ENCODE assay signal across 27 mouse cellular contexts in the genomic region with DNA sequence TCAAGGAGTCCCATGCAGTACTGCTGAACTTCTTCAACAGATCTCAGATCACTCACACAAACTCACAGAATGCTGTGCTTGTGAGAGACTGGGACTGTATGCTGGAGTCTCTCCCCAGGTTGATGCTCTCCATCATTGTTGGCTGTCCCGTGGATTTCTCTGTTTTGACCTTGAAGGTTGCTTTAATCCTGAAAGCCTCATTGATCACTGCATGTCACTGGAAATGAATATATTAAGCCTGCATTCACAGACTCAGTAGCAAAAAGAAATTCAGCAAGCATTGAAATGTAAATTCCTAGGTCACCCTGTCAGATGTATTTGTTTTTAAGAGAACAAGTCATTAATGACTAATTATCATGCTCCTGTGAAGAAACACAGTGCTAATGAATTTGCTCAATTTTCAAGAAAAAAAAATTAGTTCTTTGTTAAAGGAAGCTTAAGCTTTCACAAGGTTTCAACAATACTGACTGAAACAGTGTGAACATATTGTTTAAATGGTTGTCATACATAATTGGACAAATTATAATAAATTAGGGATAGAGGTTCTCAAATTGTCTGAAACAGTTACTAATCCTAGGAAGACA.
DNase-seq lines count a peak whose midpoint lies in the region; ATAC-seq lines count a peak whose summit lies in the region.
"Had no signal": no experiment of that assay in that cellular context is flagged by ENCODE, and none has a peak within 500 bp of the region (broad histone marks: within the 10 kb centered on the region; RNA-seq: fewer than 3 reads in every experiment).

No protein-coding gene starts in this region.

- H3K4me2 ChIP-seq in forebrain, embryonic 11.5 days (ENCODE audit: low read depth, low read length, severe bottlenecking): no peak overlapping the region
- no peak overlapping the region for H3K4me2 ChIP-seq in midbrain, embryonic 13.5 days (replicated peaks)
- H3K4me2 ChIP-seq in midbrain, embryonic 16.5 days (ENCODE audit: low read length): no peak overlapping the region
- no peak overlapping the region for H3K4me2 ChIP-seq in forebrain, embryonic 14.5 days (ENCODE audit: low read length)
- H3K4me2 ChIP-seq: embryonic facial prominence, embryonic 15.5 days; heart, embryonic 12.5 days; hindbrain, embryonic 14.5 days; limb, embryonic 13.5 days; lung, embryonic 15.5 days had no signal

- H3K9me3 ChIP-seq in forebrain, embryonic 11.5 days (ENCODE audit: control insufficient read depth, low read length): no peaks in the 10 kb centered on the region
- no peaks in the 10 kb centered on the region for H3K9me3 ChIP-seq in forebrain, embryonic 10.5 days
- H3K9me3 ChIP-seq in midbrain, embryonic 13.5 days: no peaks in the 10 kb centered on the region
- no peaks in the 10 kb centered on the region for H3K9me3 ChIP-seq in midbrain, embryonic 16.5 days (replicated peaks; ENCODE audit: control insufficient read depth, low read length, poor library complexity, severe bottlenecking)
- 0 out of 2 replicates have a peak, but pooled peaks cover 3% of the 10 kb centered on the region for H3K9me3 ChIP-seq in forebrain, embryonic 14.5 days (replicated peaks; ENCODE audit: control insufficient read depth, low read length)
- H3K9me3 ChIP-seq: embryonic facial prominence, embryonic 15.5 days; heart, embryonic 12.5 days; limb, embryonic 13.5 days; lung, embryonic 15.5 days had no signal

- no peaks in the 10 kb centered on the region for H3K4me1 ChIP-seq in forebrain, embryonic 11.5 days (replicated peaks; ENCODE audit: control insufficient read depth, insufficient read depth, low read length)
- H3K4me1 ChIP-seq in forebrain, embryonic 10.5 days: no peaks in the 10 kb centered on the region
- no peaks in the 10 kb centered on the region for H3K4me1 ChIP-seq in midbrain, embryonic 13.5 days (replicated peaks)
- H3K4me1 ChIP-seq in midbrain, embryonic 16.5 days (ENCODE audit: control insufficient read depth, insufficient read depth, low read length): no peaks in the 10 kb centered on the region
- H3K4me1 ChIP-seq in forebrain, embryonic 14.5 days (ENCODE audit: control insufficient read depth, insufficient read depth, low read length): no peaks in the 10 kb centered on the region
- H3K4me1 ChIP-seq: embryonic facial prominence, embryonic 15.5 days; heart, embryonic 12.5 days; limb, embryonic 13.5 days; lung, embryonic 15.5 days had no signal

- no peaks in the 10 kb centered on the region for H3K27me3 ChIP-seq in forebrain, embryonic 11.5 days (ENCODE audit: control insufficient read depth, insufficient read depth, low read length)
- peaks cover 11% of the 10 kb centered on the region; the same call in 1 of the 2 replicates for H3K27me3 ChIP-seq in forebrain, embryonic 10.5 days (ENCODE audit: poor library complexity, severe bottlenecking)
- H3K27me3 ChIP-seq in midbrain, embryonic 13.5 days: peaks cover 3% of the 10 kb centered on the region; the same call in 1 of the 2 replicates
- H3K27me3 ChIP-seq in midbrain, embryonic 16.5 days (ENCODE audit: control insufficient read depth, insufficient read depth, low read depth, low read length): no peaks in the 10 kb centered on the region
- no peaks in the 10 kb centered on the region for H3K27me3 ChIP-seq in forebrain, embryonic 14.5 days (replicated peaks; ENCODE audit: control insufficient read depth, insufficient read depth, low read length)
- H3K27me3 ChIP-seq: embryonic facial prominence, embryonic 15.5 days; heart, embryonic 12.5 days; limb, embryonic 13.5 days; lung, embryonic 15.5 days; Patski had no signal

- H3K4me3 ChIP-seq in forebrain, embryonic 11.5 days (ENCODE audit: low read depth, low read length): no peak overlapping the region
- H3K4me3 ChIP-seq in forebrain, embryonic 10.5 days: no peak overlapping the region
- no peak overlapping the region for H3K4me3 ChIP-seq in midbrain, embryonic 13.5 days (replicated peaks)
- H3K4me3 ChIP-seq in midbrain, embryonic 16.5 days (ENCODE audit: low read depth, low read length): no peak overlapping the region
- no peak overlapping the region for H3K4me3 ChIP-seq in forebrain, embryonic 14.5 days (ENCODE audit: low read depth, low read length)
- H3K4me3 ChIP-seq: embryonic facial prominence, embryonic 15.5 days; heart, embryonic 12.5 days; limb, embryonic 13.5 days; lung, embryonic 15.5 days had no signal

- no peak overlapping the region for H3K27ac ChIP-seq in forebrain, embryonic 11.5 days (ENCODE audit: low read depth, low read length)
- no peak overlapping the region for H3K27ac ChIP-seq in forebrain, embryonic 10.5 days
- H3K27ac ChIP-seq in midbrain, embryonic 13.5 days: no peak overlapping the region
- no peak overlapping the region for H3K27ac ChIP-seq in midbrain, embryonic 16.5 days (ENCODE audit: low read length)
- no peak overlapping the region for H3K27ac ChIP-seq in forebrain, embryonic 14.5 days (ENCODE audit: low read depth, low read length)
- H3K27ac ChIP-seq: embryonic facial prominence, embryonic 15.5 days; hindbrain, embryonic 14.5 days; limb, embryonic 13.5 days; liver, embryonic 14.5 days; lung, embryonic 15.5 days had no signal

- WGBS in forebrain, embryonic 11.5 days: 11% methylated on average over 1 of the region's 1 CpGs
- 32% methylated on average over 1 of the region's 1 CpGs for WGBS in forebrain, embryonic 10.5 days
- 15% methylated on average over 1 of the region's 1 CpGs for WGBS in midbrain, embryonic 13.5 days
- WGBS in midbrain, embryonic 16.5 days: 7% methylated on average over 1 of the region's 1 CpGs
- 3% methylated on average over 1 of the region's 1 CpGs for WGBS in forebrain, embryonic 14.5 days

- H3K36me3 ChIP-seq in forebrain, embryonic 11.5 days (ENCODE audit: control insufficient read depth, insufficient read depth, low read length): no peaks in the 10 kb centered on the region
- no peaks in the 10 kb centered on the region for H3K36me3 ChIP-seq in forebrain, embryonic 10.5 days (replicated peaks)
- H3K36me3 ChIP-seq in midbrain, embryonic 13.5 days: no peaks in the 10 kb centered on the region
- H3K36me3 ChIP-seq in midbrain, embryonic 16.5 days (ENCODE audit: control insufficient read depth, insufficient read depth, low read length): no peaks in the 10 kb centered on the region
- H3K36me3 ChIP-seq in forebrain, embryonic 14.5 days (ENCODE audit: control insufficient read depth, insufficient read depth, low read length): no peaks in the 10 kb centered on the region
- H3K36me3 ChIP-seq: embryonic facial prominence, embryonic 15.5 days; heart, embryonic 12.5 days; limb, embryonic 13.5 days; lung, embryonic 15.5 days had no signal

- peak; percentile 89 for ATAC-seq in forebrain, embryonic 11.5 days (replicated peaks; ENCODE audit: low FRiP score)
- 0 out of 2 replicates have a peak, but pooled peaks have one; percentile 30 for ATAC-seq in midbrain, embryonic 13.5 days
- no peak for ATAC-seq in midbrain, embryonic 16.5 days
- peak; percentile 87 for ATAC-seq in forebrain, embryonic 14.5 days
- ATAC-seq: CD4-positive, CD25-positive, alpha-beta regulatory T cell, adult 4 months; inflammation-experienced regulatory T-cells, adult 6 months; Patski had no signal

- H3K9ac ChIP-seq in forebrain, embryonic 11.5 days (ENCODE audit: low read length): no peak overlapping the region
- no peak overlapping the region for H3K9ac ChIP-seq in midbrain, embryonic 13.5 days (replicated peaks)
- no peak overlapping the region for H3K9ac ChIP-seq in midbrain, embryonic 16.5 days (ENCODE audit: low read depth, low read length)
- H3K9ac ChIP-seq in forebrain, embryonic 14.5 days (ENCODE audit: low read length): no peak overlapping the region
- H3K9ac ChIP-seq: embryonic facial prominence, embryonic 15.5 days; heart, embryonic 12.5 days; hindbrain, embryonic 14.5 days; limb, embryonic 13.5 days; liver, embryonic 14.5 days; lung, embryonic 15.5 days had no signal

- DNase-seq in forebrain, embryonic 11.5 days (ENCODE audit: low spot score): no peak
- no peak for DNase-seq in forebrain, embryonic 10.5 days (ENCODE audit: extremely low spot score, low spot score)
- DNase-seq in forebrain, embryonic 14.5 days (ENCODE audit: low spot score): peak; percentile 78
- DNase-seq in retina, postnatal 1 day: peak; percentile 6
- no peak for DNase-seq in cerebellum, postnatal 14 days
- DNase-seq in MN1 (ENCODE audit: low spot score): no peak
- DNase-seq: adrenal gland, adult 2 months; cerebellum, adult 2 months; cerebellum, postnatal 36 days; gastrocnemius, postnatal 10 days; heart, postnatal 10 days; kidney, adult 18-20 months; layer of hippocampus, adult 9-11 months; lung, postnatal 4 days; right cerebral cortex, postnatal 25 days; spleen, adult 18-20 months had no signal

Comparison
In these comparisons a context has a peak if more than half of its experiments do, and no peak if none do; other contexts are left out.
1. DNase-seq: peak in forebrain, embryonic 14.5 days (single experiment) and retina, postnatal 1 day (single experiment); none in forebrain, embryonic 11.5 days (single experiment), forebrain, embryonic 10.5 days (single experiment), cerebellum, postnatal 14 days (0 of 2) and MN1 (single experiment).